In the genomic region with DNA sequence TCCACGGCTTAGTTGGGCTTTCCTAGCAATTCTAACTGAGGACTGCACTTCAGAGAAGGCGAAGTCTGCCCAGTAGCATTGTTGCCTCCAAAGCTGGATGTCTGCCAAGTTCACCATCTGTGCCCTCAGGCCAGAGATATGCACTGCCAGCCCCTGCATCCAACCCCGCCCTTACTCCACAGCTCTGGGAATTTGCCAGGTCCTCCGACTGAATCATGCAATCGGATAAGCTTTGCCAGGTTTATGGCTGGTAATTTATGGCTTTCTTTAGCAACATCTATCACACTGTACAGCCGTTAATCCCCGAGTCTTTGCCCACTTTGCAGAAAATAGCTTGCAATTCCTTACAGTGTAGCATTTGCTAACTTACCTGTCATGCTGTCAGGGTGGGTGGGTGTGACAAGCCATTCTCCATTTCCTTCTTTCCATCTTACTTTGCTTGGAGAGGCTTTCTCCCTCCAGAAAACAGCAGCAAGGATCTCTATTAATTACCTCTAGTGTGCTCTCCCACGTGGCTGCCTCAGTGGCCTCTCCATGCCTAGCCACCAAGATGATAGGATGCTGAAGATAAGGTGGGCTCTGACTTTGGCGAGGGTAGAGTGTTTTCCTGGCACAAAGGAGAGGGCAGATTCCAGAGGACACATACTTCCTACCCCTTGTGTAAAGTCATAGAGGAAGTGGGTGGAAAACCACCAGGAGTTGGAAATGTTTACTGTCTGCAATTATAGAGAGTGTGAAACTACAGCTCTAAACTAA, we compare ENCODE assay signal across 8 mouse cellular contexts.
DNase-seq lines count a peak whose midpoint lies in the region; ATAC-seq and TF ChIP-seq lines count a peak whose summit lies in the region.

No protein-coding gene starts in this region.

- H3K27me3 ChIP-seq in heart, adult 2 months (ENCODE audit: control insufficient read depth, insufficient read depth, low read length): no peaks in the 10 kb centered on the region
- H3K27me3 ChIP-seq in heart, embryonic 10.5 days (ENCODE audit: insufficient read depth, poor library complexity, severe bottlenecking): no peaks in the 10 kb centered on the region
- no peaks in the 10 kb centered on the region for H3K27me3 ChIP-seq in intestine, embryonic 15.5 days (replicated peaks)

- no peak overlapping the region for H3K4me3 ChIP-seq in heart, adult 2 months
- H3K4me3 ChIP-seq in heart, embryonic 10.5 days: no peak overlapping the region
- no peak overlapping the region for H3K4me3 ChIP-seq in intestine, embryonic 15.5 days (replicated peaks)

- intact Hi-C loops in heart, adult 2 months (cut with DNase I): no loop called here
- intact Hi-C loops in left cerebral cortex, postnatal 4 days (cut with DNase I): loop anchor here (10.0 kb wide), 1 partner anchor 292 kb away; no protein-coding TSS in a partner anchor

- H3K9me3 ChIP-seq in heart, embryonic 10.5 days: no peaks in the 10 kb centered on the region
- no peaks in the 10 kb centered on the region for H3K9me3 ChIP-seq in intestine, embryonic 15.5 days

- no peak for TF ChIP-seq POLR2A in heart, adult 2 months (IDR thresholded peaks at IDR 0.05; ENCODE audit: insufficient read depth, low read depth, low read length)

- no peaks in the 10 kb centered on the region for H3K36me3 ChIP-seq in heart, adult 2 months (ENCODE audit: control insufficient read depth, insufficient read depth, low read length)
- H3K36me3 ChIP-seq in heart, embryonic 10.5 days: no peaks in the 10 kb centered on the region
- no peaks in the 10 kb centered on the region for H3K36me3 ChIP-seq in intestine, embryonic 15.5 days

- no peak for TF ChIP-seq EP300 in heart, adult 2 months (IDR thresholded peaks at IDR 0.05; ENCODE audit: insufficient read depth, low read depth, low read length)

- no peak overlapping the region for H3K4me2 ChIP-seq in intestine, embryonic 15.5 days (replicated peaks)

- no peaks in the 10 kb centered on the region; the same call in 1 of the 2 replicates for H3K4me1 ChIP-seq in heart, adult 2 months (ENCODE audit: control insufficient read depth, insufficient read depth, low read length)
- H3K4me1 ChIP-seq in heart, embryonic 10.5 days: no peaks in the 10 kb centered on the region
- H3K4me1 ChIP-seq in intestine, embryonic 15.5 days (replicated peaks): peaks cover 11% of the 10 kb centered on the region

- H3K27ac ChIP-seq in heart, adult 2 months: no peak overlapping the region
- no peak overlapping the region for H3K27ac ChIP-seq in heart, embryonic 10.5 days
- no peak overlapping the region for H3K27ac ChIP-seq in intestine, embryonic 15.5 days

- TF ChIP-seq CTCF in heart, adult 2 months (IDR thresholded peaks at IDR 0.05): no peak

- 25% methylated on average over 9 of the region's 9 CpGs for WGBS in heart, adult 2 months
- 60% methylated on average over 9 of the region's 9 CpGs for WGBS in heart, embryonic 10.5 days
- WGBS in intestine, embryonic 15.5 days: 15% methylated on average over 9 of the region's 9 CpGs

- peak; percentile 36 to 50 for DNase-seq in heart, adult 2 months
- no peak for DNase-seq in heart, embryonic 10.5 days (ENCODE audit: low spot score)
- peak; percentile 98 for DNase-seq in cerebellum, adult 11 months
- DNase-seq in frontal cortex, postnatal 14 days (ENCODE audit: low spot score in 2 of 2): peak; percentile 35 to 42
- peak; percentile 98 for DNase-seq in left cerebral cortex, postnatal 4 days
- DNase-seq in ovary, postnatal 10 days (ENCODE audit: low spot score): peak; percentile 28

- no peaks in the 10 kb centered on the region for H3K79me2 ChIP-seq in heart, adult 2 months (replicated peaks; ENCODE audit: control insufficient read depth, insufficient read depth, low read length)

- H3K9ac ChIP-seq in heart, adult 2 months (ENCODE audit: low read depth, low read length): no peak overlapping the region
- H3K9ac ChIP-seq in intestine, embryonic 15.5 days: no peak overlapping the region

- peak; percentile 98 for ATAC-seq in intestine, embryonic 15.5 days
- no peak for ATAC-seq in megakaryocyte, adult 5-6 weeks (ENCODE audit: poor library complexity, severe bottlenecking)
